Mouse (Mus musculus) liver, adult 2 months (tissue): Measurements from ENCODE around the gene Hrct1. TPM values are rescaled to one million over a fixed set of nuclear protein-coding genes. Genes with fewer than 3 reads are reported as not detected.

Experiments
- DNase-seq: peaks from one replicate; pipeline ENCODE4 v3.0.0-alpha.2; 2011; ENCODE audit warnings: low read depth, low spot score; ENCODE audit errors: extremely low read depth
- H3K27ac ChIP-seq: fragments of 200-500 bp; replicated peaks from 2 replicates; pipeline ENCODE4 v1.5.1; 2012; ENCODE audit warnings: low read depth, mild to moderate bottlenecking, control low read depth, inconsistent platforms, low read length; ENCODE audit not compliant: insufficient read depth
- H3K27me3 ChIP-seq: fragments of 200-500 bp; 2 replicates; pipeline ENCODE4 v1.6.1; 2012; ENCODE audit warnings: mild to moderate bottlenecking, moderate library complexity, low read length, inconsistent platforms; ENCODE audit not compliant: control insufficient read depth, insufficient read depth
- H3K36me3 ChIP-seq: fragments of 200-500 bp; 2 replicates; pipeline ENCODE4 v1.6.1; 2012; ENCODE audit warnings: low read length, inconsistent platforms; ENCODE audit not compliant: control insufficient read depth, insufficient read depth
- H3K4me1 ChIP-seq: fragments of 200-500 bp; 2 replicates; pipeline ENCODE4 v1.6.1; 2011; ENCODE audit warnings: low read length; ENCODE audit not compliant: control insufficient read depth, insufficient read depth
- H3K4me3 ChIP-seq: fragments of 200-500 bp; 2 replicates; pipeline ENCODE4 v1.5.1; 2011; ENCODE audit warnings: low read depth, mild to moderate bottlenecking, control low read depth, low read length, moderate library complexity; ENCODE audit not compliant: insufficient read depth
- H3K79me2 ChIP-seq: fragments of 200-500 bp; 2 replicates; pipeline ENCODE4 v1.6.1; 2012; ENCODE audit warnings: inconsistent platforms, mild to moderate bottlenecking, low read length, moderate library complexity; ENCODE audit not compliant: control insufficient read depth, insufficient read depth
- H3K9ac ChIP-seq: fragments of 200-500 bp; 2 replicates; pipeline ENCODE4 v1.6.1; 2012; ENCODE audit warnings: low read depth, mild to moderate bottlenecking, control low read depth, inconsistent platforms, low read length
- CTCF ChIP-seq: fragments of 200-500 bp; IDR thresholded peaks from 2 replicates; pipeline ENCODE4 v1.5.1; 2011; ENCODE audit warnings: low read depth, low read length, control low read depth
- POLR2A ChIP-seq: fragments of 200-500 bp; IDR thresholded peaks from 2 replicates; pipeline ENCODE4 v1.6.1; 2011; ENCODE audit warnings: low read length, control low read depth; ENCODE audit not compliant: insufficient read depth; ENCODE audit errors: extremely low read depth
- WGBS: fragments of 180-500 bp; shearing (Covaris S2); methylation state at CpG from one replicate; pipeline ENCODE4 v1.1.7; 2018; 5-methylcytosine and 5-hydroxymethylcytosine counted together
- polyA plus RNA-seq: library from polyadenylated mRNA; depleted of rRNA; stranded (reverse); fragments of >200 nt; gene quantifications from 2 replicates; pipeline ENCODE4 v1.2.3, GENCODE M21; 2012
- total RNA-seq: library from RNA; depleted of rRNA; stranded (reverse); fragments of >200 nt; gene quantifications from 2 replicates; pipeline ENCODE4 v1.2.3, GENCODE M21; 2014

The Hrct1 gene
- total and polyA plus RNA-seq, 2 experiments: 0.09 to 0.21 TPM

DNA sequence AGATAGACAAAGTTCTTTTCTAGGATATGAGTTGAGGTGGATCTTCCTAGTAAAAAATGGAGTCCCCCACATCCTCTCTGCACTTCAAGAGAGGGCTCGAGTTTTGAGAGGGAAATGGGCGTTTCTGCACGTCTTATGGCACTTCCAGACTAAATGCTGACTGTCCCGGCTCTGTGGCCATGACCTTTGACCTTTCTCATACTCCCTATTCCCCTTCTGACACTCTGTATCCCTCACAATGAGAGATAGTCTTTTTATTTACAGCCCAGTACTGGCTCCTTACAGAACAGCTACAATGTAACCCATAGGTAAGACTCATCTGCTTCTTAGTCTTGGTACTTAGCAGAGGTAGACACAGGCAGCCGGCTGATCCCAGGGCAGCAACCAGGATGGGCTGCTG, 14.5 kb downstream of the Hrct1 start:
- 46% methylated on average over 5 of the region's 5 CpGs for WGBS
- no peak overlapping the region for H3K9ac ChIP-seq
- H3K79me2 ChIP-seq: no peaks in the 10 kb centered on the region
- H3K4me1 ChIP-seq: no peaks in the 10 kb centered on the region
- no peak overlapping the region for H3K4me3 ChIP-seq
- DNase-seq: no peak
- H3K36me3 ChIP-seq: no peaks in the 10 kb centered on the region
- H3K27me3 ChIP-seq: no peaks in the 10 kb centered on the region
- no peak overlapping the region for H3K27ac ChIP-seq
- no peak for TF ChIP-seq POLR2A
- TF ChIP-seq CTCF: no peak

DNA sequence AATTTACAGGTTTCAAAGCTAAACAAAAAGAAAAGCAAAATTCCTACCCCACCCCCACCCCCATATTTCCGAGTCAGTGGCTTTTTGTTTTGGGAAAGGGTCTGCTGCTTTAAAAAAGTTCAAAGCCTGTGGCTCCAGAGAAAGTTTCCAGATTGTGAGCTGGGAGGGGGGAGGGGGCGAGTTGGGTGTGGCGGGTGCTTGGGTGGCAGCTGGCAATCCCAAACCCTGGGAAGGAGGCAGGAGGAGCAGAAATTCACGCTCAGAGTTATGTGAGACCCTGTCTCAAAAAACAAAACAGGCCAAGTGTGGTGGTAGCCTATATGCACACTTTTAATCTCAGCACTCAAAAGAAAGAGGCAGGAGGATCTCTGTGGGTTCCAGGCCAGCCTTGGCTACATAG, 15.6 kb downstream of the Hrct1 start:
- WGBS: 76% methylated on average over 4 of the region's 4 CpGs
- Histone ChIP-seq H3K4me3 (no peak overlapping the region), H3K79me2 (no peaks in the 10 kb centered on the region), H3K27me3 (no peaks in the 10 kb centered on the region), H3K27ac (no peak overlapping the region), H3K9ac (no peak overlapping the region), H3K4me1 (no peaks in the 10 kb centered on the region; the same call in 1 of the 2 replicates), H3K36me3 (no peaks in the 10 kb centered on the region)
- no peak for TF ChIP-seq POLR2A
- TF ChIP-seq CTCF: no peak
- no peak for DNase-seq

DNA sequence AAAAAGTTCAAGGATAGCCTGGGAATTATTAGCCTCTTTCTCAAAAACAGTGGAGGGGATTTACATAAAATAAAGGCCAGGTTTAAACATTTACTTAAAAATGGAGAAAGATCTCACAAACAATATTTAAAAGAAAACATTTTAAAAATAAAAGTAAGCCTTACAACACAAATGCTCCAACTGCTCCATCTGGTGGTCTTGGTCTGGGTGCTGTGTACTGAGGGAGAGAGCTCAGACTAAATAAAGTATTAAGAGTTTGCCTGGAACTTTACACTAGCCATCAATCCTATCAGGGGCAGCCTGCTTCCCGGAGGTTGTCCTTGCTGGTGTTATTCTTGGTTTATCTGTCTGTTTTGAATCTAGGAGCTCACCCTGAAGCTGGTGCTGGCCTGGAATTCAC, 16.1 kb downstream of the Hrct1 start:
- H3K9ac ChIP-seq: no peak overlapping the region
- H3K79me2 ChIP-seq: no peaks in the 10 kb centered on the region
- DNase-seq: no peak
- H3K36me3 ChIP-seq: no peaks in the 10 kb centered on the region
- WGBS: 48% methylated on average over 1 of the region's 1 CpGs
- H3K27me3 ChIP-seq: no peaks in the 10 kb centered on the region
- no peak overlapping the region for H3K4me3 ChIP-seq
- no peaks in the 10 kb centered on the region; the same call in 1 of the 2 replicates for H3K4me1 ChIP-seq
- TF ChIP-seq POLR2A: no peak
- TF ChIP-seq CTCF: no peak
- H3K27ac ChIP-seq: no peak overlapping the region

DNA sequence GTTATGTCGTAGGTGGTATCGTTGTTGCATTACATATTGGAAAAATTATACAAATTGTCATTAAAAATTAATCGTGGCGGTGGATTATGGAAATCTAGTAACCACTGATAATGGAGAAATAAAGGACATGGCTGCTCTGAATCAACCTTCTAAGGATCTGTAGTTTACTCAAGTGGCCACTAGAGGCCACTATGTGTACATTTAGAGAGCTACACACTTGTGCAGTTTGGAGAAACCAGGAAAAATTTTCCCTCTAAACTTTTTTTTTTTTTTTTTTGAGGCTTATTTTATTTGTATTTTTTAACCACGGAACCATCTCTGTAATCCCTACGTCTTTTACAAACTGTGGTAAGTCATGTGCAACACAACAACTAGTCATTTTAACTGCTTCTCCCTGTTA, 18.2 kb downstream of the Hrct1 start:
- Histone ChIP-seq H3K27me3 (no peaks in the 10 kb centered on the region), H3K4me3 (no peak overlapping the region), H3K79me2 (no peaks in the 10 kb centered on the region), H3K27ac (no peak overlapping the region), H3K36me3 (no peaks in the 10 kb centered on the region), H3K9ac (no peak overlapping the region), H3K4me1 (no peaks in the 10 kb centered on the region; the same call in 1 of the 2 replicates)
- WGBS: 5% methylated on average over 6 of the region's 6 CpGs
- TF ChIP-seq POLR2A (no peak), CTCF (peak; percentile 49)
- DNase-seq: peak; percentile 20

DNA sequence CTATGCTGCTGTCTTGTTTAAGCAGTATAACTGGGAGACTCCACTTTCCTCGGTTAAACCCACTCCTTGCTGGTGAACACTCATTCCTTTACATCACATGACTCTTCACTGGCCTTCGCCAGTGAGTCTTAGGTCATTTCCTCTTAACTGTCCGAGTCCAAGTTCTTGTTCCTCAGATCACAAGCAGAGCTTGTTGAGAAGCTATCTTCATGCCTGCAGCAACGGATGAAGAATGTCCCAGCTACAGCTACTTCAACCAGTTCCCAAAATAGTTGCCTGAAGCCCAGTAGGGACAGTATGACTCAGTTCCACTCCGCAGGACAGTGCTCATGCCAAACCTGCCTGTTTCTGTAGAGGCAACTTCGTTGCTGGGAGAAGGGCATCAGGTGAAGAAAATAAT, 30.2 kb downstream of the Hrct1 start:
- no peaks in the 10 kb centered on the region for H3K4me1 ChIP-seq
- 64% methylated on average over 6 of the region's 6 CpGs for WGBS
- no peaks in the 10 kb centered on the region for H3K36me3 ChIP-seq
- H3K27ac ChIP-seq: no peak overlapping the region
- H3K4me3 ChIP-seq: no peak overlapping the region
- H3K9ac ChIP-seq: no peak overlapping the region
- no peaks in the 10 kb centered on the region for H3K79me2 ChIP-seq
- no peak for TF ChIP-seq CTCF
- no peak for TF ChIP-seq POLR2A
- H3K27me3 ChIP-seq: no peaks in the 10 kb centered on the region
- DNase-seq: peak; percentile 27

DNA sequence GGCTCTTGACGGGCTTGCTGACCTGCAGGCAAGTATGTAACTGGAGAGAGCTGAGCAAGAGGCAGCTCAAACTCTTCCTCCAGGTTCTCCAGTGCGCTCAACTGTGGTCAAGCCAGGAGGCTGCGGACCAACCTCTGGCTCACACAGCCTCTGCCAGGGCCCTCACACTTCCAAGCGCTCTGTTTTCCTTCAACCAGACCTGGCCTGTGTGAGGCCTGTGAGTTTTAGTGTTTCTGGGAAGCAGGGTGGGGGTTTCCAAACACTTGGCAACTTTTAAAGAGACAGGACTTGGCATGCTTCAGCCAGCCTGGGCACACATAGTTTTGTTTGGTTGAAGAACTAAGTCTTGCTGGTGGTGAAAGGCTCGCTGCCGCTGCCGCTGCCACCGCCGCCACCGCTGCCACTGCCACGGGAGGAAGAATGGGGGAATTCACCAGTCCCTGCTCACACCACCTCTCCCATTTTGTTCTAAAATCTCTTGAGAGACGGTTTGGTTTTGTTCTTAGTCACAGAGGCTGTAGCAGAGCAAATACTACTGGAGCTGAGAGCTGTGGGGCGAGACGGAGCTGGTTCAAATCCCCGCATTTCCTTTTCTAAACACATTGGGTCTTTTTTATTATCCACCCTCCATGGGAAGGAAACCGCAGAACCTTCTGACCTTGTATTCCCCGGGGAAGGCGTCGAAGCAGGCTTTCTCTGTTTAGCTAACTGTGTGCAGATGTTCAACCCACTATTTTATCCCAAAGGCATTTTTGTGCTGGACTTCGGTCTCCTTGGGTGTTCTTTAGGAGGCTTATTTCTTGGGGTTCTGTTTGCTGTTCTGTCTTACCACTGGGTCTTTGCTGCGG, 32.8 kb downstream of the Hrct1 start:
- Histone ChIP-seq H3K27ac (no peak overlapping the region), H3K4me3 (no peak overlapping the region), H3K36me3 (no peaks in the 10 kb centered on the region), H3K27me3 (0 out of 2 replicates have a peak, but pooled peaks cover 4% of the 10 kb centered on the region), H3K4me1 (no peaks in the 10 kb centered on the region), H3K79me2 (no peaks in the 10 kb centered on the region), H3K9ac (no peak overlapping the region)
- WGBS: 84% methylated on average over 21 of the region's 21 CpGs
- no peak for DNase-seq
- TF ChIP-seq CTCF (no peak), POLR2A (no peak)
